Mouse (Mus musculus) layer of hippocampus, postnatal 36 days (tissue): ENCODE measurements around the gene Pcp2. TPM values are rescaled to one million over a fixed set of nuclear protein-coding genes. Genes with fewer than 3 reads are reported as not detected.
"Not testable (repeated sequence)": the region's sequence is repeated elsewhere in the genome, so short reads cannot be mapped to it uniquely, and the experiment has no call there.

Experiments
- DNase-seq, 2 experiments: peaks; one replicate each; pipeline ENCODE4 v3.0.0; 2022
- total RNA-seq, 2 experiments: library from RNA; stranded (reverse); gene quantifications; 2 replicates each; pipeline ENCODE4 v1.2.3; 2021

Gene Pcp2
- total RNA-seq, 2 experiments from 2014 or later = 1.1 to 1.9 TPM

GRCm38 (mm10) chr8:3621199-3621970, 4.0 kb downstream of the Pcp2 start, which contains the start of the genes Xab2 and Pet100:
TSS of gene Xab2 (minus strand) at chr8:3621316.
TSS of gene Pet100 (plus strand) at chr8:3621548.
- DNase-seq = peak; percentile 98 to 99

GRCm38 (mm10) chr8:3609816-3610150, 15.6 kb downstream of the Pcp2 start:
- no peak for DNase-seq

GRCm38 (mm10) chr8:3609046-3609815, 16.1 kb downstream of the Pcp2 start:
- DNase-seq = no peak

GRCm38 (mm10) chr8:3607822-3608221, 17.5 kb downstream of the Pcp2 start:
- peak in 1 of 2 experiments; percentile 57 for DNase-seq

- DNase-seq = no peak
Observed at GRCm38 (mm10) chr8:3606593-3606992, 18.8 kb downstream of the Pcp2 start.

- DNase-seq = no peak
Observed at GRCm38 (mm10) chr8:3603439-3603838, 21.9 kb downstream of the Pcp2 start.

- DNase-seq = no peak
Observed at GRCm38 (mm10) chr8:3600401-3600800, 24.9 kb downstream of the Pcp2 start.

- no peak for DNase-seq
Observed at GRCm38 (mm10) chr8:3599219-3599618, 26.1 kb downstream of the Pcp2 start.

- DNase-seq = no peak
Observed at GRCm38 (mm10) chr8:3598054-3598453, 27.3 kb downstream of the Pcp2 start.

- DNase-seq = no peak
Observed at GRCm38 (mm10) chr8:3594466-3594865, 30.9 kb downstream of the Pcp2 start.

- no peak for DNase-seq
Observed at GRCm38 (mm10) chr8:3593470-3593869, 31.9 kb downstream of the Pcp2 start.

GRCm38 (mm10) chr8:3588258-3588633, 37.1 kb downstream of the Pcp2 start:
- no peak for DNase-seq

- peak; percentile 58 to 64 for DNase-seq
Observed at GRCm38 (mm10) chr8:3587391-3588257, 37.7 kb downstream of the Pcp2 start.

GRCm38 (mm10) chr8:3586993-3587390, 38.4 kb downstream of the Pcp2 start, which contains the start of gene Camsap3:
TSS of gene Camsap3 (plus strand) at chr8:3587293.
- DNase-seq = no peak

- DNase-seq = no peak
Observed at GRCm38 (mm10) chr8:3586452-3586851, 38.9 kb downstream of the Pcp2 start.

GRCm38 (mm10) chr8:3581961-3582360, 43.4 kb downstream of the Pcp2 start:
- DNase-seq = not testable (repeated sequence)

GRCm38 (mm10) chr8:3579390-3580364, 45.7 kb downstream of the Pcp2 start:
- DNase-seq = no peak

- no peak for DNase-seq
Observed at GRCm38 (mm10) chr8:3576211-3576960, 49.0 kb downstream of the Pcp2 start.

- DNase-seq = no peak
Observed at GRCm38 (mm10) chr8:3574546-3574945, 50.8 kb downstream of the Pcp2 start.
